Mouse (Mus musculus) layer of hippocampus, adult 8-10 months (tissue): Measurements from ENCODE around the gene Lrrc4. TPM values are rescaled to one million over a fixed set of nuclear protein-coding genes. Genes with fewer than 3 reads are reported as not detected.

Experiments used
- DNase-seq, 2 experiments: peaks; one replicate each; pipeline ENCODE4 v3.0.0; 2022; ENCODE audit warnings: low spot score in 2 of 2
- total RNA-seq, 4 experiments: library from RNA; stranded (reverse); gene quantifications; 2 replicates each; pipeline ENCODE4 v1.2.4; 2022

Lrrc4 gene
- 10 to 100 TPM; 89.1 to 97.1 (median 91.5) TPM for total RNA-seq

GRCm38 (mm10) chr6:28831011-28831853, at the start of gene Lrrc4:
Gene Lrrc4, minus strand, starts transcription at chr6:28831747.
- DNase-seq = no peak

- DNase-seq = no peak
Measured at GRCm38 (mm10) chr6:28880909-28881308, 49.4 kb upstream of the Lrrc4 start.

GRCm38 (mm10) chr6:28879315-28879714, 47.8 kb upstream of the Lrrc4 start:
- DNase-seq = no peak

GRCm38 (mm10) chr6:28877945-28878666, 46.6 kb upstream of the Lrrc4 start:
- peak in 1 of 2 experiments; percentile 43 for DNase-seq

- no peak for DNase-seq
Measured at GRCm38 (mm10) chr6:28876492-28876891, 44.9 kb upstream of the Lrrc4 start.

GRCm38 (mm10) chr6:28875333-28875732, 43.8 kb upstream of the Lrrc4 start:
- no peak for DNase-seq

GRCm38 (mm10) chr6:28874759-28875158, 43.2 kb upstream of the Lrrc4 start:
- no peak for DNase-seq

- DNase-seq = no peak
Measured at GRCm38 (mm10) chr6:28874053-28874452, 42.5 kb upstream of the Lrrc4 start.

GRCm38 (mm10) chr6:28872421-28872795, 40.9 kb upstream of the Lrrc4 start:
- no peak for DNase-seq

GRCm38 (mm10) chr6:28871725-28872420, 40.3 kb upstream of the Lrrc4 start:
- DNase-seq = peak in 1 of 2 experiments; percentile 43

GRCm38 (mm10) chr6:28867516-28868251, 36.1 kb upstream of the Lrrc4 start:
- DNase-seq = no peak

- DNase-seq = no peak
Measured at GRCm38 (mm10) chr6:28866206-28866605, 34.7 kb upstream of the Lrrc4 start.

- DNase-seq = no peak
Measured at GRCm38 (mm10) chr6:28865112-28865511, 33.6 kb upstream of the Lrrc4 start.

- DNase-seq = peak; percentile 48 to 52
Measured at GRCm38 (mm10) chr6:28864684-28865083, 33.1 kb upstream of the Lrrc4 start.

GRCm38 (mm10) chr6:28862304-28862703, 30.8 kb upstream of the Lrrc4 start:
- DNase-seq = peak; percentile 34 to 39

GRCm38 (mm10) chr6:28860922-28861321, 29.4 kb upstream of the Lrrc4 start:
- no peak for DNase-seq

- DNase-seq = no peak
Measured at GRCm38 (mm10) chr6:28860450-28860849, 28.9 kb upstream of the Lrrc4 start.

GRCm38 (mm10) chr6:28859094-28859493, 27.5 kb upstream of the Lrrc4 start:
- DNase-seq = no peak

- DNase-seq = no peak
Measured at GRCm38 (mm10) chr6:28857198-28858180, 25.9 kb upstream of the Lrrc4 start.

- DNase-seq = no peak
Measured at GRCm38 (mm10) chr6:28856789-28857188, 25.2 kb upstream of the Lrrc4 start.
